17 mouse cellular contexts compared by ENCODE assay signal in the genomic region with DNA sequence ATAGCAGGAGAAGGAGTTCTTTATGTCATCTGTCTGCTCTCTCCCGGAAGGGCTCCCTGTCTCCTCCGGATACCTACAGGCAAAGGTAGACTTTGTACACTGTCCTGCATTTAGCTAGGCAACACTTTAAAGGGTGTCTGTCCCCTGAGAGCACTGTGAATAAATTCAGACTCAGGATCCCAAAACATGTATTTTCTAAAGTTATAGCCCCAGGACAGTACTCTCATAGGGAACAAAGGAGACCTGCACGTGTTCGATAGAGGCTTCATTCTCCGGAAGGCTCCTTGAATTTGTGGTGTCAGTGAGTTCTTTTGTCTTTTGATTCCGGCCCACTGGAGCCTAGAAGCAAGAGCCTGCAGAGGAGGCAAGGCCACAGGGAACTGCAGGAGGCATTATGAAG.
A peak's percentile ranks its signal among the peaks of the same experiment; 100 is the strongest.
DNase-seq lines count a peak whose midpoint lies in the region; ATAC-seq and TF ChIP-seq lines count a peak whose summit lies in the region.
"Had no signal": no experiment of that assay in that cellular context is flagged by ENCODE, and none has a peak within 500 bp of the region (broad histone marks: within the 10 kb centered on the region; RNA-seq: fewer than 3 reads in every experiment).

No protein-coding gene starts in this region.

- H3K4me1 ChIP-seq in forebrain, embryonic 15.5 days, result peaks cover 6% of the 10 kb centered on the region; the same call in 1 of the 2 replicates
- peaks cover 10% of the 10 kb centered on the region for H3K4me1 ChIP-seq in forebrain, embryonic 12.5 days
- peaks cover 13% of the 10 kb centered on the region for H3K4me1 ChIP-seq in hindbrain, embryonic 15.5 days (replicated peaks)
- H3K4me1 ChIP-seq in midbrain, postnatal 0 days (ENCODE audit: insufficient read depth, low read length), result no peaks in the 10 kb centered on the region

- WGBS in forebrain, embryonic 15.5 days, result 42% methylated on average over 6 of the region's 6 CpGs
- 46% methylated on average over 6 of the region's 6 CpGs for WGBS in forebrain, embryonic 12.5 days
- WGBS in hindbrain, embryonic 15.5 days, result 28% methylated on average over 6 of the region's 6 CpGs
- WGBS in midbrain, postnatal 0 days, result 31% methylated on average over 6 of the region's 6 CpGs

- TF ChIP-seq CTCF in midbrain, postnatal 0 days (IDR thresholded peaks at IDR 0.05), result no peak

- no peaks in the 10 kb centered on the region for H3K27me3 ChIP-seq in forebrain, embryonic 15.5 days
- no peaks in the 10 kb centered on the region; the same call in 1 of the 2 replicates for H3K27me3 ChIP-seq in forebrain, embryonic 12.5 days
- H3K27me3 ChIP-seq in hindbrain, embryonic 15.5 days, result no peaks in the 10 kb centered on the region
- no peaks in the 10 kb centered on the region for H3K27me3 ChIP-seq in midbrain, postnatal 0 days (ENCODE audit: insufficient read depth, low read length)
- H3K27me3 ChIP-seq: heart, embryonic 13.5 days had no signal

- no peak overlapping the region for H3K4me3 ChIP-seq in forebrain, embryonic 15.5 days
- H3K4me3 ChIP-seq in forebrain, embryonic 12.5 days (replicated peaks), result no peak overlapping the region
- no peak overlapping the region for H3K4me3 ChIP-seq in hindbrain, embryonic 15.5 days
- no peak overlapping the region for H3K4me3 ChIP-seq in midbrain, postnatal 0 days (ENCODE audit: low read depth, low read length)
- H3K4me3 ChIP-seq: erythroblast, embryonic 14.5 days; heart, embryonic 13.5 days had no signal

- ATAC-seq in forebrain, embryonic 15.5 days (replicated peaks), result no peak
- ATAC-seq in forebrain, embryonic 12.5 days (ENCODE audit: low FRiP score), result no peak
- ATAC-seq in hindbrain, embryonic 15.5 days (ENCODE audit: low FRiP score, low read depth), result no peak
- no peak for ATAC-seq in midbrain, postnatal 0 days (ENCODE audit: low FRiP score)

- H3K36me3 ChIP-seq in forebrain, embryonic 15.5 days, result no peaks in the 10 kb centered on the region
- no peaks in the 10 kb centered on the region for H3K36me3 ChIP-seq in forebrain, embryonic 12.5 days (replicated peaks)
- H3K36me3 ChIP-seq in hindbrain, embryonic 15.5 days, result no peaks in the 10 kb centered on the region
- H3K36me3 ChIP-seq in midbrain, postnatal 0 days (ENCODE audit: insufficient read depth, low read length), result no peaks in the 10 kb centered on the region
- H3K36me3 ChIP-seq: heart, embryonic 13.5 days had no signal

- H3K9ac ChIP-seq in forebrain, embryonic 15.5 days (replicated peaks), result no peak overlapping the region
- H3K9ac ChIP-seq in forebrain, embryonic 12.5 days, result no peak overlapping the region
- H3K9ac ChIP-seq in hindbrain, embryonic 15.5 days, result no peak overlapping the region
- H3K9ac ChIP-seq in midbrain, postnatal 0 days (replicated peaks; ENCODE audit: low read length, poor library complexity, severe bottlenecking), result no peak overlapping the region
- H3K9ac ChIP-seq: heart, embryonic 13.5 days had no signal

- DNase-seq in R1 (ENCODE audit: low read depth, low spot score) (peak; percentile 37), liver (no peak)
- DNase-seq in midbrain, postnatal 0 days (ENCODE audit: low spot score), result no peak
- no peak for DNase-seq in kidney, postnatal 14 days
- no peak for DNase-seq in cerebellum, adult 11-12 months
- DNase-seq: cerebellum, adult 18-20 months; kidney, adult 2 months; kidney, postnatal 25 days; lung, postnatal 10 days; right cerebral cortex, postnatal 25 days; thymus, postnatal 14 days had no signal

- 0 out of 2 replicates have a peak overlapping the region, but pooled peaks have one; percentile 19 for H3K27ac ChIP-seq in forebrain, embryonic 15.5 days (replicated peaks)
- H3K27ac ChIP-seq in forebrain, embryonic 12.5 days, result no peak overlapping the region
- peak overlapping the region; percentile 68 for H3K27ac ChIP-seq in hindbrain, embryonic 15.5 days (replicated peaks)
- H3K27ac ChIP-seq in midbrain, postnatal 0 days (ENCODE audit: low read depth, low read length), result peak overlapping the region; percentile 1
- H3K27ac ChIP-seq: heart, embryonic 13.5 days; stomach, postnatal 0 days had no signal

- H3K9me3 ChIP-seq in forebrain, embryonic 15.5 days, result no peaks in the 10 kb centered on the region
- H3K9me3 ChIP-seq in forebrain, embryonic 12.5 days, result no peaks in the 10 kb centered on the region
- no peaks in the 10 kb centered on the region for H3K9me3 ChIP-seq in hindbrain, embryonic 15.5 days
- H3K9me3 ChIP-seq in midbrain, postnatal 0 days (ENCODE audit: low read length), result no peaks in the 10 kb centered on the region
- H3K9me3 ChIP-seq: heart, embryonic 13.5 days had no signal

- no peak overlapping the region for H3K4me2 ChIP-seq in forebrain, embryonic 15.5 days (replicated peaks)
- no peak overlapping the region for H3K4me2 ChIP-seq in forebrain, embryonic 12.5 days
- H3K4me2 ChIP-seq in hindbrain, embryonic 15.5 days, result no peak overlapping the region
- H3K4me2 ChIP-seq in midbrain, postnatal 0 days (ENCODE audit: low read depth, low read length, poor library complexity, severe bottlenecking), result no peak overlapping the region
- H3K4me2 ChIP-seq: heart, embryonic 13.5 days had no signal
